Mouse (Mus musculus): ENCODE data around the gene Rbm43.

Rbm43 gene

GRCm38 (mm10) chr2:51934574-51935334 is at the start of gene Rbm43:
Gene Rbm43 (minus strand): TSS chr2:51935163.
- DNase-seq (ENCODE audit: extremely low spot score, low spot score) = peak; percentile 81

- no peak for DNase-seq (ENCODE audit: extremely low spot score, low spot score)
These were observed 47.3 kb upstream of the Rbm43 start for GRCm38 (mm10) chr2:51982288-51982687.

DNA sequence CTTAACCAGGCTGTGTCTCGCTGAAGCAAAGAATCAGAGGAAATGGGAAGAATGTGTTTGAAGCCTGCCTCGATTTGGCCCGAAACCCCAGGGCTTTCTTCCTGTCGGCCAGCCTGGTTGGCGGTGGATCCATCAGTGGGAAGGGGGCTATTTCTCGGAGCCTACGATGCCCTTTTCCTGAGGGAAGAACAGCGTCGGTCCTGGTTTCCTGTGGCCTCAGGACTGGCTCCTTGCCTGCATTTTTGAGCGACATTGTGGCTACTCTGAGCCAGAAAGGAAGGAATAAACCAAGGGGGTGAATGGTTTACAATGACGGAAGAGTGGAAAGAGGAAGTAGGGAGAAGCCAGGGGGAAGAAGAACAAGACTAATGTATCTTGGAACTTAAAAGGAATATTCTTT is 46.7 kb upstream of the Rbm43 start:
- no peak for DNase-seq (ENCODE audit: extremely low spot score, low spot score)

DNA sequence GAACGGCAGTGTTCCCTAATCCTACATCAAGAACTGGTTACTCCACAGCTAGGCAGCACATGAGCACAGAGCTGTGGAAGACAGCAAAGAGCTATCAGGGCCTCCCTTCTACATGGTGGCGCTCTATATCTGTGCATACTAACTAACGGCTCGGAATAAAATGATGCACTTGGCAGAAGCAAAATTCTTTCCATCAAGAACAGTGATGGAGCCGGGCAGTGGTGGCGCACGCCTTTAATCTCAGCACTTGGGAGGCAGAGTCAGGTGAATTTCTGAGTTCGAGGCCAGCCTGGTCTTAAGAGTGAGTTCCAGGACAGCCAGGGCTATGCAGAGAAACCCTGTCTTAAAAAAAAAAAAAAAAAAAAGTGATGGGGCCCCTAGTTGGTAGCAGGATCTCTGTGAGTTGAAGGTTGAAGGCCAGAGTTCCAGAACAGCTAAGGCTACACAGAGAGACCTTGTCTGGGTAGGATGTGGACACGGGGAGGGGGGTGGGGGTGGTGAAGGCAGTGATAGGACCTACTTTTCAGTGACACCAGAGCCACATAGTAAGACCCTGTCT is 38.5 kb upstream of the Rbm43 start, which contains the start of gene Nmi:
TSS of gene Nmi (minus strand) at position 85 of the 559 bp plus-strand sequence.
- peak; percentile 22 for DNase-seq (ENCODE audit: extremely low spot score, low spot score)

DNA sequence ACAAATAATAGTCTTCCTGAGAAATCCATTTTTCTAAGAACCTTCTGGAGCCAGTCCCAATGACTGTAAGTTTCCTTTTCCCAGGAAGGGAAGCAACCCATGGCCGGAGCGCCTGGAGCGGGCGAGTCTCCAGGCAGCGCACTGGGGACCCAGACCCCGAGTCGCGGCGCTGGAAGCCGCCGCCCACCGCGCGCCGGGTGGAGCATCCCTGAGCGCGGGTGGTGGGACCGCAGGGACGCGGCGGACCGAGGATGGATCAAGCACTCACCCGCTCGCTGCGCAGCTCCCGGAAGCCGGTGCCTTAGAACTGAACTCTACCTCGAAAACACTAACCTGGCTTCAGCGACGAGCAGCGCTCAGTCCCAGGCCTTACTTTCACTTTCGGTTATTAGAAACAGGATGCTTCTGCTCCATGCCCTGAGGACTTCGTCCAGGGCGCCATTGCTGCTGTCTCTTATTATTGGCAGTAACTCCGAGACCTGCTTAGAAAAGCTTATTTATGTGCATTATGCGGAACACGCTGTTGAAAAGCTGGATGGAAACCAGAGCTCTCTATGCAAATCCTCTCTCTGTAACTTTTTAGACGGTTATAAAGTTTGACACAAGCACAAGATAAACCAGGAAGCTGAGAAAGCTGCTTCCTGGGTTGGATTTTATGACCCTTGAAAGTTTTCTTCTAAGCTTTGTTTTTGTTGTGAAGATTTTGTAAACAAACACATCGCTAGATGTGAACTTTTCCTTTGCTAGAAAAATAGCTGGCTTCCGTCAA is 37.9 kb upstream of the Rbm43 start:
- DNase-seq (ENCODE audit: extremely low spot score, low spot score) = peak; percentile 69

GRCm38 (mm10) chr2:51972142-51972541 is 37.2 kb upstream of the Rbm43 start:
- DNase-seq (ENCODE audit: extremely low spot score, low spot score) = no peak

DNA sequence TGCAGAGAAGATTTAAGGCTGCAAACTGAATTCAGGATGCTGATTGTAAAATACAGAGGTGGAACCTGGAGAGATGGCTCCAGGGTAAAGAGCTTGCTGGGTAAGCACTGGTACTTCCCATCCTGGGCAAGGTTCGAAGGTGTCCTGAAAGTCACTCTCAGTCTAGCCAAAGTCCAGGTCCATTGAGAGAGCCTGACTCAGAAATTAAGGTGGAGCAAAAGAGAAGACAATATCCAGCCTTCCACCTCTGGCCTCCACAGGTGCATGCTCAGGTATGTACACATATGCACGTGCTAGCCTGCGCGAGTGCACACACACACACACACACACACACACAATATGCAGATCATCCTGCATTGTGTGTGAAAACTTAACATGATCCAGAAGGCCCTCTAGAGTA is 35.9 kb upstream of the Rbm43 start:
- no peak for DNase-seq (ENCODE audit: extremely low spot score, low spot score)

GRCm38 (mm10) chr2:51967288-51967687 is 32.3 kb upstream of the Rbm43 start:
- DNase-seq (ENCODE audit: extremely low spot score, low spot score) = no peak

GRCm38 (mm10) chr2:51953648-51954204 is 18.8 kb upstream of the Rbm43 start:
- DNase-seq (ENCODE audit: extremely low spot score, low spot score) = no peak

- DNase-seq (ENCODE audit: extremely low spot score, low spot score) = no peak
These were observed 15.9 kb upstream of the Rbm43 start for GRCm38 (mm10) chr2:51950876-51951275.

- DNase-seq (ENCODE audit: extremely low spot score, low spot score) = no peak
These were observed 13.3 kb upstream of the Rbm43 start for GRCm38 (mm10) chr2:51948105-51948830.

- no peak for DNase-seq (ENCODE audit: extremely low spot score, low spot score)
These were observed 10.8 kb upstream of the Rbm43 start for GRCm38 (mm10) chr2:51945812-51946211.

- no peak for DNase-seq (ENCODE audit: extremely low spot score, low spot score)
These were observed 6.9 kb upstream of the Rbm43 start for GRCm38 (mm10) chr2:51941832-51942231.

DNA sequence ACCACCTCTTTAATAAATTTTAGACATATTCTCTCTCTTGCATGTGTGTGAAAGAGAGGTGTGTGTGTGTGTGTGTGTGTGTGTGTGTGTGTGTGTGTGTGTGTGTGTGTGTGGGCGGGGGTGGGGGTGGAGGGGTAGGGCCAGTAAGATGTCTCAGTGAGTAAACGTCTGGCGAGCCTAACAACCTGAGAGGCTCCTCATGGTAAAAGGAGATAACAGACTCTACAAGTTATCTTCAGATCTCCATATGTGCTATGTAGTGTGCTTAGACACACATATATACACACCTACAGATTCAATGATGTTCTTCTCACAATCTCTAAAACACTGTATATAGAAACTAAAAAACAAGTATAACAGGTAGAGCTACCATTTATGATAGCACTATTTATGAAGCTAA is 3.8 kb upstream of the Rbm43 start:
- DNase-seq (ENCODE audit: extremely low spot score, low spot score) = no peak

GRCm38 (mm10) chr2:51937004-51937403 is 2.0 kb upstream of the Rbm43 start:
- no peak for DNase-seq (ENCODE audit: extremely low spot score, low spot score)

DNA sequence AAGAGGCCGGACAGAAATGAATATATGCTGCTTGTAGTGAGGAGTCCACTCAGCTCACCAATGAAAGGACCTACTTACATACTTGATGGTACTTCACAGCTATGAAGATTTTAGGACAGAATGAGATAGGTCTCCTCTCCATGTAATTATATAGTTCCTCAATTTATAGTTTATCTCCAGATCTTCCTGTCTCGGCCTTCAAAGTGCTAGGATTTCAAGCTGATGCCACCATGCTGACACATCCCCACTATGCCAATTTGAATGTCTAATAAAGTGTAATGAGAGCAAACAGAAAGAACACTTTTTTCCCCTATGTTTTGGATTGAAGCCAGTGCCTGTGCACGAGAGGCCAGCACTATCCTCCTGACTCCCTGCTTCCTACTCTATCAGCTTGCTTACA is 1.6 kb upstream of the Rbm43 start:
- DNase-seq (ENCODE audit: extremely low spot score, low spot score) = no peak

DNA sequence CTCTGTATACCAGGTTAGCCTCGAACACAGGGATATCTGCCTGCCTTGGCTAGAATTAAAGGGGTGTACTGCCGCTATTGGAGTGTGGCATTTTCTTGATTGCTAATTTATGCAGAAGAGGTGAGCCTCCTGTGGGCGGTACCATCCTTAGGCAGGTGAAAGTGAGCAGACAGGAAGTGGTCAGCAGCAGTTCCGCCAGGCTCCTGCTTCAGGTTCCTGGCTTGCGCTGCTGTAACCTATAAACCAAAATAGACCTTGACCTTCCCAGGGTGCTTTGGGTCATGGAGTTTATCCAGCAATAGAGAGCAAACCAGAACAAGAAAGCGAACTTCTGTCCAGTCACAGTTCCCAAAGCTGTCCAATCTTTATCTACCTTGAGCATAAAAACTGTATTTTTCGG is 958 bp upstream of the Rbm43 start:
- no peak for DNase-seq (ENCODE audit: extremely low spot score, low spot score)

DNA sequence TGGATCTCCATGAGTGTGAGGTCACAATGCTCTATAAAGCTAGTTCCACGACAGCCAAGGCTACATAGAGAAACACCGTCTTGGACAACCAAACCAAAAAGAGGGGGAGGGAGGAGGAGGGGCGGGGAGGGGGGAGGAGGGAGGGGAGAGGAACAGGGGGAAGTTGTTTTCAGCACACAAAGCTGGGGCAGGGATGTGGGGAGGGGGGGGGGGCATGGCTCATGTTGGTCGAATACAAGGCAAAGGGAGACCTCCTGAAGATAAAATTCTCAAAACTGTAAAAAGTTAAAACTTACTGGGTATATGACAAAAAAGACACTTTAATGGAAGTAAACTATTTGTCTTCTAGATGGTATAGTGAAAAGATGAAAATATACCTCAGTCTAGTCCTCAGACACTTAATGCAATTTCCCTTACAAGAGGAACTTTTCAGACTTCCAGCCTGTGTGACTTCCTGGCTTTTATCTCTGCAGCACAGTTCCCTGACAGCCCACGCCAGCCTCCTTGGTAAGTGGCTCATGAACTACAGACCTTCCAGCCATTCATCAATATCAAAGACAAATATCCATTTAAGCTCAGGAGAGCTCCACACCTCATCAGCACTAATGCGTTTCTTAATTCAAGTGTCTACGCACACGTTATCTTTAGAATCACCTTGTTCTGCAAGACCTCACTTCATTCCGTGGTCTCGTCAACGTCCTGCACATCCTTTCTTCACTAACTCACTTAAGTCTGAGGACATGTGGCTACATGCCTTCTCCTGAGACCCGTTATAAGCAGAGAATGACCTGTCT is 1.4 kb downstream of the Rbm43 start:
- DNase-seq (ENCODE audit: extremely low spot score, low spot score) = no peak

- no peak for DNase-seq (ENCODE audit: extremely low spot score, low spot score)
These were observed 3.7 kb downstream of the Rbm43 start for GRCm38 (mm10) chr2:51931241-51931640.

DNA sequence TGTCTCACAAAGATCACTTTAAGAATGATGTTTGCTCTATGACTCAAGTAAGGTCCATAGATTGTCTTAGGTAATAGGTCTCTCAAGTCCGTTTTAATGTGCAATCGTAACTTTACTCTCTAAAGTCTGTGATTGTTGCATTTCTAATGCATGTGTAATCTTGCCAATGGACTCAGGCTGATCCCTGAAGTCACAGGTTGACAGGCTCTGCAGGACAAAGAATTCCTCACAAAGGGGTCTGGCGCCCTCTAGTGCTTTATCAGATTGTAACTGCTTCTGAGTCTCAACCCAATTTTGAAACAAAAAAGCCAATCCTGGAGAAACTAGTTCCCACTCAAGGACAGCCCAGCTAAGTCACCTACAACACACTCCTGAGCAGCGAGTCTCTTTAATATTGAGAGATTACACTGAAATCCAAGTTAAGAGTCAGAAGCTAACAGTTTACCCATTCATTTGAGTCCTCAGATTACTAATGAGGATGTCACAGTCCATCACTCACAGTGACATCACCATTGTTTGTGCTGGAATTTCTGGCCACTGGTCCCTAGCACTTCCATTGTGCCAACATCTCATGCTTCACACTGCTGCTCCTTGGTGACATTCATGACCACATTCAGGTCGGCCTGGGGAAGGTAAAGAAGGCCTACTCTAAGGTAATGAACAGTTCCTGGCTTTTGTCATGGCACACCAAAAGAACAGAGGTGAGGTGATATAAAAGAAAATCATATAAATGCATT is 19.9 kb downstream of the Rbm43 start:
- peak; percentile 77 for DNase-seq (ENCODE audit: extremely low spot score, low spot score)
